Mouse (Mus musculus) ES-Bruce4 (cell line): Measurements from ENCODE around the gene Lyz1.

Experiments
- CTCF ChIP-seq: IDR thresholded peaks from one replicate; pipeline ENCODE4 v1.8.1; 2011; ENCODE audit warnings: low read depth, low read length
- POLR2A ChIP-seq: IDR thresholded peaks from one replicate; pipeline ENCODE4 v1.8.1; 2011; ENCODE audit warnings: low read length; ENCODE audit not compliant: insufficient read depth

GRCm38 (mm10) chr10:117284578-117285520 lies 7.8 kb downstream of the Lyz1 start:
- TF ChIP-seq CTCF: no peak
- TF ChIP-seq POLR2A: no peak
